8 mouse cellular contexts compared by ENCODE assay signal in the genomic region with DNA sequence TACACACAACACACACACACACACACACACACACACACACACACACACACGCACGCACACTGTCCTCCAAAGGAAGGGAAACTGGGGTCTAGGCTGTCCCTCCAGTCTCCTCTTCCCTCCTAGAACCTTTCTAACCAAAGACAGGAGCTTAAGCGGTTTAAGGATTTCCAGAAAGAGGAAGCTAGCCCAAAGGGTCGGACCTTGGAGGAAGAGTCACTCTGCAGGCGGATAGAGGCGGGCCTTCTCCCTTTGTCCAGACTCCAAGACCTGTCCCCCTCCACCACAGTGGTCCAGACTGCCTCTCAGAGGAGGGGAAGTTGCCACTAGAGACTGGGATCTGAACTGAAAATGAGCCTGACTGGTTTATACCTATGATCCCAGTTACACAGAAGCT. TPM values are rescaled to one million over a fixed set of nuclear protein-coding genes. Genes with fewer than 3 reads are reported as not detected.
A peak's percentile ranks its signal among the peaks of the same experiment; 100 is the strongest.
DNase-seq lines count a peak whose midpoint lies in the region; ATAC-seq lines count a peak whose summit lies in the region.

No protein-coding gene starts in this region.

- H3K27ac ChIP-seq in brown adipose tissue, adult 24 weeks (replicated peaks; ENCODE audit: low read depth, low read length) = peak overlapping the region; percentile 13; the same call in 1 of the 2 replicates

- H3K4me3 ChIP-seq in brown adipose tissue, adult 24 weeks (ENCODE audit: insufficient read depth, low read depth, low read length) = peak overlapping the region; percentile 11; the same call in 1 of the 2 replicates

- DNase-seq in gastrocnemius, adult 18-20 months (ENCODE audit: low spot score) = peak; percentile 22
- DNase-seq in gastrocnemius, postnatal 36 days = no peak
- DNase-seq in lung, postnatal 4 days = peak; percentile 37 to 50
- no peak for DNase-seq in thymus, postnatal 25 days
- DNase-seq in adrenal gland, adult 8-10 months = no peak

- ATAC-seq in hematopoietic stem cell, adult 5-6 weeks (replicated peaks in 1 of 2; ENCODE audit: insufficient read depth in 1 of 2, low FRiP score in 2 of 2, low TSS enrichment in 1 of 2, low read depth in 1 of 2, poor library complexity in 2 of 2, severe bottlenecking in 2 of 2) = peak; percentile 47 to 54
- ATAC-seq in megakaryocyte-erythroid progenitor cell, adult 5-6 weeks (replicated peaks; ENCODE audit: low FRiP score, low TSS enrichment, poor library complexity, severe bottlenecking) = no peak

- intact Hi-C loops in gastrocnemius, postnatal 36 days (cut with DNase I) = no loop called here

- H3K4me1 ChIP-seq in brown adipose tissue, adult 24 weeks (ENCODE audit: control insufficient read depth, insufficient read depth, insufficient read length, low read length) = peaks cover 8% of the 10 kb centered on the region; the same call in 1 of the 2 replicates

RNA-seq across cellular contexts. Expression of a gene that starts 2.9 kb away (rescaled TPM):
- total RNA-seq in gastrocnemius, adult 18-20 months (2021) = 1 to 10 TPM in 1 of 2 experiments, under 1 TPM in 1; 0.68 to 1.9 TPM
- 1 to 10 TPM; 1.5 to 1.6 TPM for total RNA-seq in gastrocnemius, postnatal 36 days (2021)
- polyA plus RNA-seq in brown adipose tissue, adult 24 weeks (2012; ENCODE audit: insufficient read depth, insufficient read length, missing spikeins) = 1.3 and 2.6 TPM in 2 replicates
- total RNA-seq in hematopoietic stem cell, adult 5-6 weeks (2017) = 1.9 and 2.2 TPM in 2 replicates
- 1.7 and 3.4 TPM in 2 replicates for total RNA-seq in megakaryocyte-erythroid progenitor cell, adult 5-6 weeks (2014; fragmentation: Nextera tagmentation)
- total RNA-seq in megakaryocyte-erythroid progenitor cell, adult 5-6 weeks (2017) = 0.46 TPM in 1 of 2 replicates, not detected in the other
- 10 to 100 TPM; 18.8 to 36.9 (median 26.6) TPM for total RNA-seq in adrenal gland, adult 8-10 months (2022)

RNA-seq across cellular contexts. Expression of a gene that starts 14.0 kb away (rescaled TPM):
- 1 to 10 TPM; 6.0 to 6.7 TPM for total RNA-seq in gastrocnemius, adult 18-20 months (2021)
- 1 to 10 TPM; 6.0 to 7.7 TPM for total RNA-seq in gastrocnemius, postnatal 36 days (2021)
- 3.5 and 7.7 TPM in 2 replicates for polyA plus RNA-seq in brown adipose tissue, adult 24 weeks (2012; ENCODE audit: insufficient read depth, insufficient read length, missing spikeins)
- 198 and 242 TPM in 2 replicates for total RNA-seq in hematopoietic stem cell, adult 5-6 weeks (2017)
- 163 and 192 TPM in 2 replicates for total RNA-seq in megakaryocyte-erythroid progenitor cell, adult 5-6 weeks (2014; fragmentation: Nextera tagmentation)
- 190 and 210 TPM in 2 replicates for total RNA-seq in megakaryocyte-erythroid progenitor cell, adult 5-6 weeks (2017)
- 10 to 100 TPM; 39.6 to 63.8 (median 47.8) TPM for total RNA-seq in adrenal gland, adult 8-10 months (2022)

RNA-seq across cellular contexts. Expression of a gene that starts 28.9 kb away (rescaled TPM):
- total RNA-seq in gastrocnemius, adult 18-20 months (2021) = 10 to 100 TPM; 57.9 to 58.8 TPM
- 10 to 100 TPM; 58.5 to 58.7 TPM for total RNA-seq in gastrocnemius, postnatal 36 days (2021)
- 140 and 185 TPM in 2 replicates for polyA plus RNA-seq in brown adipose tissue, adult 24 weeks (2012; ENCODE audit: insufficient read depth, insufficient read length, missing spikeins)
- 26.6 and 35.2 TPM in 2 replicates for total RNA-seq in hematopoietic stem cell, adult 5-6 weeks (2017)
- total RNA-seq in megakaryocyte-erythroid progenitor cell, adult 5-6 weeks (2014; fragmentation: Nextera tagmentation) = 66.2 and 78.8 TPM in 2 replicates
- 23.7 and 43.3 TPM in 2 replicates for total RNA-seq in megakaryocyte-erythroid progenitor cell, adult 5-6 weeks (2017)
- total RNA-seq in adrenal gland, adult 8-10 months (2022) = 100 to 1,000 TPM; 124 to 131 (median 129) TPM

RNA-seq across cellular contexts. Expression of a gene that starts 42.1 kb away (rescaled TPM):
- total RNA-seq in gastrocnemius, adult 18-20 months (2021) = 1 to 10 TPM; 1.6 to 3.0 TPM
- total RNA-seq in gastrocnemius, postnatal 36 days (2021) = 1 to 10 TPM; 1.9 to 2.1 TPM
- polyA plus RNA-seq in brown adipose tissue, adult 24 weeks (2012; ENCODE audit: insufficient read depth, insufficient read length, missing spikeins) = 2.3 and 3.1 TPM in 2 replicates
- total RNA-seq in hematopoietic stem cell, adult 5-6 weeks (2017) = 36.2 and 44.7 TPM in 2 replicates
- total RNA-seq in megakaryocyte-erythroid progenitor cell, adult 5-6 weeks (2014; fragmentation: Nextera tagmentation) = 1.9 and 3.4 TPM in 2 replicates
- total RNA-seq in megakaryocyte-erythroid progenitor cell, adult 5-6 weeks (2017) = 3.6 TPM in 2 replicates
- 10 to 100 TPM; 14.9 to 33.1 (median 22.2) TPM for total RNA-seq in adrenal gland, adult 8-10 months (2022)

RNA-seq across cellular contexts. Expression of a gene that starts 55.5 kb away (rescaled TPM):
- total RNA-seq in gastrocnemius, adult 18-20 months (2021) = 1 to 10 TPM; 1.4 to 2.8 TPM
- 1 to 10 TPM; 1.2 to 1.7 TPM for total RNA-seq in gastrocnemius, postnatal 36 days (2021)
- polyA plus RNA-seq in brown adipose tissue, adult 24 weeks (2012; ENCODE audit: insufficient read depth, insufficient read length, missing spikeins) = not detected in 2 replicates
- 3.0 and 7.9 TPM in 2 replicates for total RNA-seq in hematopoietic stem cell, adult 5-6 weeks (2017)
- 34.3 and 38.9 TPM in 2 replicates for total RNA-seq in megakaryocyte-erythroid progenitor cell, adult 5-6 weeks (2014; fragmentation: Nextera tagmentation)
- total RNA-seq in megakaryocyte-erythroid progenitor cell, adult 5-6 weeks (2017) = 16.3 and 40.0 TPM in 2 replicates
- 1 to 10 TPM; 1.6 to 7.8 (median 5.4) TPM for total RNA-seq in adrenal gland, adult 8-10 months (2022)

Comparison
In these comparisons a context has a peak if more than half of its experiments do, and no peak if none do; other contexts are left out.
1. DNase-seq: peak in gastrocnemius, adult 18-20 months (single experiment) and lung, postnatal 4 days (2 of 2); none in gastrocnemius, postnatal 36 days (0 of 2), thymus, postnatal 25 days (single experiment) and adrenal gland, adult 8-10 months (single experiment).
2. RNA of a gene that starts 14.0 kb away (total RNA-seq): 198 to 242 TPM in hematopoietic stem cell, adult 5-6 weeks, 163 to 210 TPM in megakaryocyte-erythroid progenitor cell, adult 5-6 weeks and 39.6 to 63.8 TPM in adrenal gland, adult 8-10 months; 6.0 to 7.7 TPM in gastrocnemius, postnatal 36 days and 6.0 to 6.7 TPM in gastrocnemius, adult 18-20 months; every median in the first group is over 4 times any median in the second.